Mouse (Mus musculus) heart, embryonic 14.5 days (tissue): ENCODE data around the gene Psmd6. TPM values are rescaled to one million over a fixed set of nuclear protein-coding genes. Genes with fewer than 3 reads are reported as not detected.

ENCODE experiments used
- ATAC-seq: fragments of 200-750 bp; cut with Nextera tagmentation; 2 replicates; pipeline ENCODE4 v1.8.0; 2017; ENCODE audit warnings: low read depth, moderate TSS enrichment; ENCODE audit not compliant: insufficient number of reproducible peaks, insufficient read depth, low FRiP score
- H3K27ac ChIP-seq, 2 experiments: fragments of 200-500 bp in 1 of 2; fragments of 300-500 bp in 1 of 2; sonication (generic) in 1 of 2; replicated peaks in 1 of 2; 2 replicates each; pipeline ENCODE4 v1.5.1; 2012 to 2014; ENCODE audit warnings: low read depth in 2 of 2, low read length in 2 of 2, control low read depth in 1 of 2, mild to moderate bottlenecking in 1 of 2, mixed read lengths in 1 of 2; ENCODE audit not compliant: control insufficient read depth in 1 of 2, insufficient read depth in 1 of 2
- H3K27me3 ChIP-seq: fragments of 300-500 bp; sonication (generic); 2 replicates; pipeline ENCODE4 v1.6.1; 2014; ENCODE audit warnings: mild to moderate bottlenecking, low read length, control low read depth; ENCODE audit not compliant: control insufficient read depth, insufficient read depth
- H3K36me3 ChIP-seq: fragments of 300-500 bp; sonication (generic); 2 replicates; pipeline ENCODE4 v1.6.1; 2014; ENCODE audit warnings: mild to moderate bottlenecking, control low read depth, low read length, mixed read lengths; ENCODE audit not compliant: control insufficient read depth, insufficient read depth
- H3K4me1 ChIP-seq, 2 experiments: fragments of 200-500 bp in 1 of 2; fragments of 300-500 bp in 1 of 2; sonication (generic) in 1 of 2; 2 replicates each; pipeline ENCODE4 v1.6.1; 2012 to 2014; ENCODE audit warnings: low read length in 2 of 2, control low read depth in 1 of 2, mixed read lengths in 1 of 2; ENCODE audit not compliant: control insufficient read depth in 2 of 2, insufficient read depth in 2 of 2
- H3K4me2 ChIP-seq: fragments of 300-500 bp; sonication (generic); 2 replicates; pipeline ENCODE4 v1.6.1; 2014; ENCODE audit warnings: mild to moderate bottlenecking, low read length
- H3K4me3 ChIP-seq, 2 experiments: fragments of 200-500 bp in 1 of 2; fragments of 300-500 bp in 1 of 2; sonication (generic) in 1 of 2; 2 replicates each; pipeline ENCODE4 v1.5.1; 2012 to 2014; ENCODE audit warnings: low read length in 2 of 2, mild to moderate bottlenecking in 2 of 2, control low read depth in 1 of 2, low read depth in 1 of 2, moderate library complexity in 1 of 2; ENCODE audit not compliant: control insufficient read depth in 1 of 2, insufficient read depth in 1 of 2
- H3K9ac ChIP-seq: fragments of 300-500 bp; sonication (generic); 2 replicates; pipeline ENCODE4 v1.6.1; 2014; ENCODE audit warnings: mild to moderate bottlenecking, low read length
- H3K9me3 ChIP-seq: fragments of 300-500 bp; sonication (generic); 2 replicates; pipeline ENCODE4 v1.6.1; 2016; ENCODE audit warnings: low read length, control low read depth; ENCODE audit not compliant: control insufficient read depth
- WGBS: fragments of 180-500 bp; shearing (Covaris S2); extraction: QIAGEN DNeasy Blood & Tissue Kit; methylation state at CpG from one replicate; pipeline ENCODE4 v1.1.7; 2014; 5-methylcytosine and 5-hydroxymethylcytosine counted together
- polyA plus RNA-seq: library from polyadenylated mRNA; unstranded; fragments of >200 nt; fragmentation: Nextera tagmentation; extraction: Ambion mirVana; gene quantifications from 2 replicates; pipeline ENCODE4 v1.2.1, GENCODE M21; 2014

Gene Psmd6
- polyA plus RNA-seq = 177 and 182 TPM in 2 replicates

- Histone ChIP-seq H3K9ac (peak within 1 kb of the TSS; percentile 98), H3K9me3 (no peaks in the 10 kb centered on the region), H3K27me3 (no peaks in the 10 kb centered on the region), H3K4me1 (peaks cover 3 to 9% of the 10 kb centered on the region in 2 experiments; a peak in 3 of 4 replicates), H3K4me3 (peak within 1 kb of the TSS; percentile 98 to 100), H3K27ac (peak within 1 kb of the TSS; percentile 68 to 90), H3K4me2 (peak within 1 kb of the TSS; percentile 76), H3K36me3 (peaks cover 40% of the 10 kb centered on the region)
- under 1% methylated on average over 67 of the region's 68 CpGs for WGBS
- peak; percentile 92 for ATAC-seq
Observed at GRCm38 (mm10) chr14:14120230-14121096, at the start of gene Psmd6. Gene Psmd6, minus strand, starts transcription at chr14:14120984.

GRCm38 (mm10) chr14:14110710-14111109, 10.1 kb downstream of the Psmd6 start:
- Histone ChIP-seq H3K27ac (no peak overlapping the region), H3K9ac (no peak overlapping the region), H3K36me3 (peaks cover 68% of the 10 kb centered on the region), H3K9me3 (no peaks in the 10 kb centered on the region), H3K27me3 (no peaks in the 10 kb centered on the region), H3K4me2 (no peak overlapping the region), H3K4me3 (no peak overlapping the region), H3K4me1 (no peaks in the 10 kb centered on the region)
- WGBS = 78% methylated on average over 4 of the region's 4 CpGs
- no peak for ATAC-seq

- 73% methylated on average over 2 of the region's 2 CpGs for WGBS
- Histone ChIP-seq H3K9ac (no peak overlapping the region), H3K27ac (no peak overlapping the region), H3K4me1 (no peaks in the 10 kb centered on the region), H3K27me3 (no peaks in the 10 kb centered on the region), H3K9me3 (no peaks in the 10 kb centered on the region), H3K36me3 (peaks cover 48% of the 10 kb centered on the region), H3K4me2 (no peak overlapping the region), H3K4me3 (no peak overlapping the region)
- no peak for ATAC-seq
Observed at GRCm38 (mm10) chr14:14104930-14105318, 15.9 kb downstream of the Psmd6 start.

DNA sequence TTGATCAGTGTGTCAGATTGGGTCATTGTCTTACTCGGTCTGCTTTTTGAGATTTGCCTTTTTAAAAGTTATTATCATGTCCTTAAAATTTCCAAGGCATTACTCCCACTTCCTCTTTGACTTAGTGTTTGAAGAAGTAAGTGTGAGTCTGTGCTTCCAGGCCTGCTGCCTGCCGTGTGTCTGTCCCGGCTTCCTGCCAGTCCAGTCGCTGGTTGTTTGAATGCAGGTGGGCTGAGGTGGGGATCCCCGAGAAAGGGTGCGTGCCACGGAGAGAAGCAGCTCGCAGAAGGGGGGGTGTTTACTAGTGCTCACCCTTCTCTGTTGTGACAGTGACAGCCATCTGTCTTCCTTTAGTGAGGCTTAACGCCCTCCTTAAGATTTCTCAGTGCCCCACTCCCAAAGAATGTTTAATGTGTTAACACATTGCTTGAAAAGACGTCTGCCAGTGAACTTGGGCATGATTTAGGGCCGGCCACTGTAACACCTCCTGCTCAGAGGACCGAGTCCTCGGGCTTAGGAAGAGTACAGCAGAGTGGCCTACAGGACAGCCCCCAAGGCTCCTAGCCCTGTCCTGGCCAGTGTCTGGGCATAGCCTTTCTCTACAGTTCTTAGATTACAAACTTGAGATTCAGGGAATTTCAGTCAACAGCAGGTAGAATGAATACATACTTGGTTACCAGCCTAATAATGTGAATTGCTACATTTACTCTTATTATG, 16.4 kb downstream of the Psmd6 start:
- H3K36me3 ChIP-seq = peaks cover 54% of the 10 kb centered on the region
- 68% methylated on average over 13 of the region's 13 CpGs for WGBS
- no peak for ATAC-seq
- H3K27ac ChIP-seq = no peak overlapping the region
- no peak overlapping the region for H3K4me3 ChIP-seq
- H3K9me3 ChIP-seq = no peaks in the 10 kb centered on the region
- H3K4me2 ChIP-seq = no peak overlapping the region
- H3K4me1 ChIP-seq = no peaks in the 10 kb centered on the region
- H3K27me3 ChIP-seq = no peaks in the 10 kb centered on the region
- no peak overlapping the region for H3K9ac ChIP-seq

GRCm38 (mm10) chr14:14101296-14101695, 19.5 kb downstream of the Psmd6 start:
- H3K4me3 ChIP-seq = no peak overlapping the region
- no peaks in the 10 kb centered on the region for H3K27me3 ChIP-seq
- no peak overlapping the region for H3K4me2 ChIP-seq
- H3K36me3 ChIP-seq = peaks cover 63% of the 10 kb centered on the region
- no peaks in the 10 kb centered on the region for H3K4me1 ChIP-seq
- 83% methylated on average over 9 of the region's 9 CpGs for WGBS
- no peak overlapping the region for H3K27ac ChIP-seq
- no peak overlapping the region for H3K9ac ChIP-seq
- no peak for ATAC-seq
- H3K9me3 ChIP-seq = no peaks in the 10 kb centered on the region

- no peak for ATAC-seq
- Histone ChIP-seq H3K9me3 (no peaks in the 10 kb centered on the region), H3K4me3 (no peak overlapping the region), H3K27me3 (no peaks in the 10 kb centered on the region), H3K4me1 (no peaks in the 10 kb centered on the region), H3K4me2 (no peak overlapping the region), H3K27ac (no peak overlapping the region), H3K9ac (no peak overlapping the region), H3K36me3 (peaks cover 68% of the 10 kb centered on the region)
- 90% methylated on average over 8 of the region's 8 CpGs for WGBS
Observed at GRCm38 (mm10) chr14:14100773-14101280, 20.0 kb downstream of the Psmd6 start.

DNA sequence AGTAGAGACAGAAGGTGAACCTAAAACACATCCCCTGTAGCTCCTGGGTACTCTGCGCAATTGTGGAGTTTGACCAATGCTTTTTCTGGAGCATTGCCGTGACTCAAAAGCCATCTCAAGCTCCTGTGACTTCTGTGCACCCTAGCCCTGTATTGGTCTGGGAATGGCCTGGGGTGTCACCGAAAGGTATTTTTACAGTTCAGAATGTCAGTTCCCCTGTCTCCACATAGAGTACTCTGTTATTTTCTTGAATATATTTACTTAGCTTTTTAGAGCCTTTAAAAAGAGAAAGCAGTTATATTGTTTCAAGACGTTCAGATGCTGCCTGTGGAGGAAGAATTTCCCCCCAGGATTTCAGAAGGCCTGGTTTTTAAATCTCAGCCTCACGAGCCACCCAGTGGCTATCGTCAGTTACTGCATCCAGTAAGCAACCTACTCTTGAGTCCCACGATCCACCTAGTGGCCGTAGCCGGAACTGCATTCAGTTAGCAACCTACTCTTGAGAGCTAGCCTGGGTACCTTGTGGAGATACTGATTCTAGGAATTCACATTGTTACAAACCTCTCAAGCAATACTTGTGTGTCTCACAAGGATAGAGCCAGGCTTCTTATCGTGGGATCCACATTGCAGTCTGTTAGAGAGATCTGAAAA, 22.3 kb downstream of the Psmd6 start:
- no peaks in the 10 kb centered on the region for H3K9me3 ChIP-seq
- 28% methylated on average over 10 of the region's 10 CpGs for WGBS
- H3K27ac ChIP-seq = no peak overlapping the region
- no peak overlapping the region for H3K9ac ChIP-seq
- peaks cover 74% of the 10 kb centered on the region for H3K36me3 ChIP-seq
- ATAC-seq = no peak
- no peak overlapping the region for H3K4me3 ChIP-seq
- H3K4me2 ChIP-seq = no peak overlapping the region
- no peaks in the 10 kb centered on the region for H3K27me3 ChIP-seq
- H3K4me1 ChIP-seq = no peaks in the 10 kb centered on the region
